Mouse (Mus musculus) E14TG2a.4 (cell line): Measurements from ENCODE around the gene Acap1.

Source experiments
- CTCF ChIP-seq: conservative IDR thresholded peaks from 2 replicates; pipeline ENCODE4 v1.5.1; 2014; ENCODE audit warnings: low read length
- POU5F1 ChIP-seq: IDR thresholded peaks from 2 replicates; pipeline ENCODE4 v1.6.1; 2014; ENCODE audit warnings: low read length, borderline replicate concordance

GRCm38 (mm10) chr11:69895291-69895690 lies at the start of gene Acap1:
- TF ChIP-seq CTCF (no peak), POU5F1 (no peak)
